Mouse (Mus musculus): ENCODE measurements at regions not wholly inside any gene's neighbourhood (a gene's known extent, or its start where the extent isn't known, plus 50 kb on each side); places are given as distances from the start of the nearest gene placed in this dataset.

GRCm38 (mm10) chr9:79165596-79165995, 550.2 kb downstream of the Cd109 start:
- intact Hi-C loops (cut with DNase I) = no loop called here
- DNase-seq = no peak
- TF ChIP-seq EP300 (IDR thresholded peaks at IDR 0.05; ENCODE audit: insufficient read depth, low read depth, low read length) (no peak), POLR2A (IDR thresholded peaks at IDR 0.05; ENCODE audit: insufficient read depth, low read depth, low read length) (no peak), CTCF (IDR thresholded peaks at IDR 0.05) (no peak)
- 60% methylated on average over 2 of the region's 2 CpGs for WGBS
- no peak overlapping the region for H3K4me3 ChIP-seq
- H3K9ac ChIP-seq (ENCODE audit: low read depth, low read length) = no peak overlapping the region
- no peaks in the 10 kb centered on the region for H3K4me1 ChIP-seq (ENCODE audit: control insufficient read depth, insufficient read depth, low read length)
- no peaks in the 10 kb centered on the region for H3K36me3 ChIP-seq (ENCODE audit: control insufficient read depth, insufficient read depth, low read length)
- H3K27ac ChIP-seq = no peak overlapping the region
- H3K27me3 ChIP-seq (ENCODE audit: control insufficient read depth, insufficient read depth, low read length) = no peaks in the 10 kb centered on the region
- no peaks in the 10 kb centered on the region for H3K79me2 ChIP-seq (replicated peaks; ENCODE audit: control insufficient read depth, insufficient read depth, low read length)

GRCm38 (mm10) chr9:79173036-79173435, 545.6 kb downstream of the Col12a1 start:
- no peak overlapping the region for H3K27ac ChIP-seq
- no peak for TF ChIP-seq POLR2A (IDR thresholded peaks at IDR 0.05; ENCODE audit: insufficient read depth, low read depth, low read length)
- TF ChIP-seq CTCF (IDR thresholded peaks at IDR 0.05) = no peak
- TF ChIP-seq EP300 (IDR thresholded peaks at IDR 0.05; ENCODE audit: insufficient read depth, low read depth, low read length) = no peak

GRCm38 (mm10) chr9:79179954-79180353, 538.7 kb downstream of the Col12a1 start:
- H3K9ac ChIP-seq (ENCODE audit: low read depth, low read length) = no peak overlapping the region
- no peak overlapping the region for H3K4me3 ChIP-seq
- DNase-seq = no peak
- TF ChIP-seq EP300 (IDR thresholded peaks at IDR 0.05; ENCODE audit: insufficient read depth, low read depth, low read length) (no peak), CTCF (IDR thresholded peaks at IDR 0.05) (no peak), POLR2A (IDR thresholded peaks at IDR 0.05; ENCODE audit: insufficient read depth, low read depth, low read length) (no peak)
- H3K27me3 ChIP-seq (ENCODE audit: control insufficient read depth, insufficient read depth, low read length) = no peaks in the 10 kb centered on the region
- H3K27ac ChIP-seq = no peak overlapping the region
- no peaks in the 10 kb centered on the region for H3K36me3 ChIP-seq (ENCODE audit: control insufficient read depth, insufficient read depth, low read length)
- WGBS = 84% methylated on average over 2 of the region's 2 CpGs
- H3K79me2 ChIP-seq (replicated peaks; ENCODE audit: control insufficient read depth, insufficient read depth, low read length) = no peaks in the 10 kb centered on the region
- intact Hi-C loops (cut with DNase I) = no loop called here
- no peaks in the 10 kb centered on the region for H3K4me1 ChIP-seq (ENCODE audit: control insufficient read depth, insufficient read depth, low read length)

More at GRCm38 (mm10) chr9:79173036-79173435, 545.6 kb downstream of the Col12a1 start:
- intact Hi-C loops (cut with DNase I) = no loop called here
- H3K4me1 ChIP-seq (ENCODE audit: control insufficient read depth, insufficient read depth, low read length) = no peaks in the 10 kb centered on the region; the same call in 1 of the 2 replicates
- no peaks in the 10 kb centered on the region for H3K36me3 ChIP-seq (ENCODE audit: control insufficient read depth, insufficient read depth, low read length)
- H3K27me3 ChIP-seq (ENCODE audit: control insufficient read depth, insufficient read depth, low read length) = no peaks in the 10 kb centered on the region
- H3K9ac ChIP-seq (ENCODE audit: low read depth, low read length) = no peak overlapping the region
- no peak for DNase-seq
- H3K79me2 ChIP-seq (replicated peaks; ENCODE audit: control insufficient read depth, insufficient read depth, low read length) = no peaks in the 10 kb centered on the region
- H3K4me3 ChIP-seq = no peak overlapping the region

GRCm38 (mm10) chr9:79195420-79195819, 523.2 kb downstream of the Col12a1 start:
- Histone ChIP-seq H3K9ac (ENCODE audit: low read depth, low read length) (no peak overlapping the region), H3K4me1 (ENCODE audit: control insufficient read depth, insufficient read depth, low read length) (no peaks in the 10 kb centered on the region), H3K36me3 (ENCODE audit: control insufficient read depth, insufficient read depth, low read length) (no peaks in the 10 kb centered on the region), H3K27ac (no peak overlapping the region), H3K79me2 (replicated peaks; ENCODE audit: control insufficient read depth, insufficient read depth, low read length) (no peaks in the 10 kb centered on the region), H3K27me3 (ENCODE audit: control insufficient read depth, insufficient read depth, low read length) (no peaks in the 10 kb centered on the region), H3K4me3 (no peak overlapping the region)
- intact Hi-C loops (cut with DNase I) = no loop called here
- TF ChIP-seq CTCF (IDR thresholded peaks at IDR 0.05) (no peak), POLR2A (IDR thresholded peaks at IDR 0.05; ENCODE audit: insufficient read depth, low read depth, low read length) (no peak), EP300 (IDR thresholded peaks at IDR 0.05; ENCODE audit: insufficient read depth, low read depth, low read length) (no peak)
- no peak for DNase-seq
- 78% methylated on average over 2 of the region's 2 CpGs for WGBS

DNA sequence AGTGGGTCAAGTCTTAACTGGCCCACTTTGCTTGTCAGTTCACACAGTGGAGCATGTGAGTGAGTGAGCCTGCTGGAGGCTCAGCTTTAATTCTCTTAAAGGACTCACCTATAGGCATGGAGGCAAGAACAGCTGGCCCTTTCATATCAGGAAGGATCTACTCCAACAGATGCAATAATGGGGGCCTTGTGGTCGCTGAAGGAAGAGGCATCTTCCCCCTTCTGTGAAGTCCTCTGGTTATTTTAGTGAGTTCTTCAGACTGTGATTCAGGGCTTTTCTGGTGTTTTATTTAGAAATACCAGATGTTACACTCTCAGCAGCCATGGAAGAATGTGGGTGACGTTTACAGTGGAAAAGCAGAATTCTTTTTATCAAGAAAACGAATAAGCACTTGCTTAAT, 516.9 kb downstream of the Col12a1 start:
- Histone ChIP-seq H3K9ac (ENCODE audit: low read depth, low read length) (no peak overlapping the region), H3K27me3 (ENCODE audit: control insufficient read depth, insufficient read depth, low read length) (no peaks in the 10 kb centered on the region), H3K27ac (no peak overlapping the region), H3K79me2 (replicated peaks; ENCODE audit: control insufficient read depth, insufficient read depth, low read length) (no peaks in the 10 kb centered on the region), H3K4me3 (no peak overlapping the region), H3K4me1 (ENCODE audit: control insufficient read depth, insufficient read depth, low read length) (no peaks in the 10 kb centered on the region), H3K36me3 (ENCODE audit: control insufficient read depth, insufficient read depth, low read length) (no peaks in the 10 kb centered on the region)
- 47% methylated on average over 3 of the region's 3 CpGs for WGBS
- intact Hi-C loops (cut with DNase I) = no loop called here
- TF ChIP-seq CTCF (IDR thresholded peaks at IDR 0.05) (no peak), EP300 (IDR thresholded peaks at IDR 0.05; ENCODE audit: insufficient read depth, low read depth, low read length) (no peak), POLR2A (IDR thresholded peaks at IDR 0.05; ENCODE audit: insufficient read depth, low read depth, low read length) (no peak)
- DNase-seq = no peak

GRCm38 (mm10) chr9:79213364-79213763, 505.3 kb downstream of the Col12a1 start:
- H3K36me3 ChIP-seq (ENCODE audit: control insufficient read depth, insufficient read depth, low read length) = no peaks in the 10 kb centered on the region
- intact Hi-C loops (cut with DNase I) = no loop called here
- 48% methylated on average over 6 of the region's 6 CpGs for WGBS
- H3K9ac ChIP-seq (ENCODE audit: low read depth, low read length) = no peak overlapping the region
- no peak overlapping the region for H3K4me3 ChIP-seq
- no peaks in the 10 kb centered on the region for H3K4me1 ChIP-seq (ENCODE audit: control insufficient read depth, insufficient read depth, low read length)
- no peak for DNase-seq
- H3K27ac ChIP-seq = no peak overlapping the region
- H3K27me3 ChIP-seq (ENCODE audit: control insufficient read depth, insufficient read depth, low read length) = no peaks in the 10 kb centered on the region
- H3K79me2 ChIP-seq (replicated peaks; ENCODE audit: control insufficient read depth, insufficient read depth, low read length) = no peaks in the 10 kb centered on the region
- TF ChIP-seq EP300 (IDR thresholded peaks at IDR 0.05; ENCODE audit: insufficient read depth, low read depth, low read length) (no peak), CTCF (IDR thresholded peaks at IDR 0.05) (no peak), POLR2A (IDR thresholded peaks at IDR 0.05; ENCODE audit: insufficient read depth, low read depth, low read length) (no peak)

Measured in heart, adult 2 months (tissue).